In the genomic region with DNA sequence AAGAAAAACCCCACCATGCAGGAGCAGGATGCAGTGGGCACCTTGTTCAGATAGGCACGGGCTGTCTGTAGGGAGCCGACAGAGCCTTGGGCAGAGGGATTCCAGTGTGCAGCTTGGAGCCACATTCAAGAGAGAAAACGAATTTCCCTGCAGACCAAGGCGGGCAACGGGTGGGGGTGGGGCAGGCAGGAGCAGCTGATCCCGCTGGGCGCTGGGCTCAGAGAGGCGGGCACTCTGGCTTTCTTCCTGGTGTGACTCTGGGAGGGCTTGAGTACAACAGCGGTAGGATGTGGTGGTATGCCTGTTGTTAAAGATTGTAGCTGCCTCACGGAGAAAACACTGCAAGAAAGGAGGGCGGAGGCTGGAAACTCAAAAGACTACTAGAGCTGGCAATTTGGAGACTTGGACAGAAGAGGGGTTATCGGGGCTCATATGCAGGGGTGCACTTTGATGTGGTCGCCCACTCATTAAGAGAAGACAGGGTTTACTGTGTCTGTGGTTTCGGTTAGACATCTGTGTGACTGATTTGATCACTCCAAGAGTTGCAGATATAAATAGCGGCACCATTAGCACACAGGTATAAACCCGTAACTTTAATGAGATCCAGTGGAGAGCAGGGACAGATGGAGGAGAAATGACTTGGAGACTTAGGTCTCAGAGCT, we compare ENCODE assay signal across 8 mouse cellular contexts.
DNase-seq lines count a peak whose midpoint lies in the region; ATAC-seq and TF ChIP-seq lines count a peak whose summit lies in the region.

No protein-coding gene starts in this region.

- H3K4me2 ChIP-seq in intestine, embryonic 14.5 days (ENCODE audit: low read length) = peak overlapping the region; percentile 42
- no peak overlapping the region; the same call in 1 of the 2 replicates for H3K4me2 ChIP-seq in intestine, postnatal 0 days (replicated peaks; ENCODE audit: low read depth)
- H3K4me2 ChIP-seq in embryonic facial prominence, embryonic 11.5 days (ENCODE audit: low read depth, low read length) = peak overlapping the region; percentile 41

- H3K9ac ChIP-seq in intestine, embryonic 14.5 days (ENCODE audit: low read length) = no peak overlapping the region
- H3K9ac ChIP-seq in intestine, postnatal 0 days (ENCODE audit: low read depth, low read length) = no peak overlapping the region
- H3K9ac ChIP-seq in embryonic facial prominence, embryonic 11.5 days (replicated peaks; ENCODE audit: low read length) = peak overlapping the region; percentile 32; the same call in 1 of the 2 replicates

- H3K4me1 ChIP-seq in intestine, embryonic 14.5 days (replicated peaks; ENCODE audit: control insufficient read depth, insufficient read depth, low read length) = peaks cover 6% of the 10 kb centered on the region; the same call in 1 of the 2 replicates
- H3K4me1 ChIP-seq in intestine, postnatal 0 days (replicated peaks; ENCODE audit: control insufficient read depth, insufficient read depth, low read length) = no peaks in the 10 kb centered on the region
- no peaks in the 10 kb centered on the region for H3K4me1 ChIP-seq in embryonic facial prominence, embryonic 11.5 days (ENCODE audit: control insufficient read depth, insufficient read depth, low read length)

- no peaks in the 10 kb centered on the region for H3K36me3 ChIP-seq in intestine, embryonic 14.5 days (ENCODE audit: control insufficient read depth, insufficient read depth, low read length)
- no peaks in the 10 kb centered on the region for H3K36me3 ChIP-seq in intestine, postnatal 0 days (ENCODE audit: control insufficient read depth, insufficient read depth)
- no peaks in the 10 kb centered on the region for H3K36me3 ChIP-seq in embryonic facial prominence, embryonic 11.5 days (replicated peaks; ENCODE audit: control insufficient read depth, insufficient read depth, low read depth, low read length)

- peak; percentile 51 for DNase-seq in intestine, embryonic 14.5 days (ENCODE audit: low spot score)
- DNase-seq in brain, adult 2 months (ENCODE audit: low read depth, low spot score) = peak; percentile 67
- peak; percentile 64 for DNase-seq in embryonic facial prominence, embryonic 11.5 days (ENCODE audit: low spot score)
- DNase-seq in induced T-regulatory cell, adult 2 months (ENCODE audit: low read depth) = peak; percentile 26
- DNase-seq in retina, embryonic 14.5 days (ENCODE audit: low spot score) = peak; percentile 71
- no peak for DNase-seq in spleen, postnatal 14 days (ENCODE audit: low spot score in 2 of 2)
- no peak for DNase-seq in testis, postnatal 14 days (ENCODE audit: low spot score)

- peak overlapping the region; percentile 10; the same call in 1 of the 2 replicates for H3K4me3 ChIP-seq in intestine, embryonic 14.5 days (ENCODE audit: low read depth, low read length)
- no peak overlapping the region for H3K4me3 ChIP-seq in intestine, postnatal 0 days (ENCODE audit: low read depth, low read length)
- no peak overlapping the region for H3K4me3 ChIP-seq in embryonic facial prominence, embryonic 11.5 days (ENCODE audit: low read depth, low read length)

- 9% methylated on average over 16 of the region's 16 CpGs for WGBS in intestine, embryonic 14.5 days
- 16% methylated on average over 16 of the region's 16 CpGs for WGBS in intestine, postnatal 0 days
- WGBS in embryonic facial prominence, embryonic 11.5 days = 12% methylated on average over 16 of the region's 16 CpGs

- TF ChIP-seq CTCF in intestine, postnatal 0 days (IDR thresholded peaks at IDR 0.05; ENCODE audit: low read depth) = no peak

- no peak overlapping the region for H3K27ac ChIP-seq in intestine, embryonic 14.5 days (ENCODE audit: low read depth)
- H3K27ac ChIP-seq in intestine, postnatal 0 days (ENCODE audit: low read depth, low read length) = no peak overlapping the region
- no peak overlapping the region for H3K27ac ChIP-seq in embryonic facial prominence, embryonic 11.5 days (replicated peaks; ENCODE audit: low read depth, low read length)

- ATAC-seq in intestine, embryonic 14.5 days (replicated peaks; ENCODE audit: low FRiP score, low TSS enrichment, low read depth) = no peak
- ATAC-seq in intestine, postnatal 0 days = no peak
- 0 out of 2 replicates have a peak, but pooled peaks have one; percentile 59 for ATAC-seq in embryonic facial prominence, embryonic 11.5 days (replicated peaks; ENCODE audit: insufficient number of reproducible peaks, low FRiP score, low TSS enrichment, low read depth)

- no peaks in the 10 kb centered on the region for H3K9me3 ChIP-seq in intestine, embryonic 14.5 days (ENCODE audit: control insufficient read depth, low read length)
- H3K9me3 ChIP-seq in intestine, postnatal 0 days (ENCODE audit: control insufficient read depth) = no peaks in the 10 kb centered on the region
- no peaks in the 10 kb centered on the region for H3K9me3 ChIP-seq in embryonic facial prominence, embryonic 11.5 days (replicated peaks; ENCODE audit: control insufficient read depth, low read length)

- H3K27me3 ChIP-seq in intestine, embryonic 14.5 days (replicated peaks; ENCODE audit: control insufficient read depth, insufficient read depth, low read length) = no peaks in the 10 kb centered on the region
- H3K27me3 ChIP-seq in intestine, postnatal 0 days (replicated peaks; ENCODE audit: control insufficient read depth, insufficient read depth, low read length) = peaks cover 5% of the 10 kb centered on the region; the same call in 1 of the 2 replicates
- no peaks in the 10 kb centered on the region for H3K27me3 ChIP-seq in embryonic facial prominence, embryonic 11.5 days (ENCODE audit: control insufficient read depth, insufficient read depth, low read length)

Comparison
In these comparisons a context has a peak if more than half of its experiments do, and no peak if none do; other contexts are left out.
1. DNase-seq: peak in intestine, embryonic 14.5 days (single experiment), brain, adult 2 months (single experiment), embryonic facial prominence, embryonic 11.5 days (single experiment), induced T-regulatory cell, adult 2 months (single experiment) and retina, embryonic 14.5 days (single experiment); none in spleen, postnatal 14 days (0 of 2) and testis, postnatal 14 days (single experiment).